Mouse (Mus musculus) spleen, adult 2 months (tissue): ENCODE results near the gene Nampt. TPM values are rescaled to one million over a fixed set of nuclear protein-coding genes. Genes with fewer than 3 reads are reported as not detected.

Source experiments
- DNase-seq, 2 experiments: peaks; one replicate each; pipeline versions ENCODE4 v3.0.0 to v3.0.0-alpha.2; 2012 to 2021; ENCODE audit warnings: low spot score in 2 of 2, low read depth in 1 of 2
- H3K27ac ChIP-seq: fragments of 200-500 bp; 2 replicates; pipeline ENCODE4 v1.5.1; 2012; ENCODE audit warnings: low read length, inconsistent platforms; ENCODE audit not compliant: insufficient read depth
- H3K27me3 ChIP-seq: fragments of 200-500 bp; 2 replicates; pipeline ENCODE4 v1.6.1; 2012; ENCODE audit warnings: mild to moderate bottlenecking, moderate library complexity, low read length, inconsistent platforms; ENCODE audit not compliant: control insufficient read depth, insufficient read depth
- H3K36me3 ChIP-seq: fragments of 200-500 bp; 2 replicates; pipeline ENCODE4 v1.6.1; 2012; ENCODE audit warnings: mild to moderate bottlenecking, low read length, inconsistent platforms; ENCODE audit not compliant: control insufficient read depth, insufficient read depth
- H3K4me1 ChIP-seq: fragments of 200-500 bp; 2 replicates; pipeline ENCODE4 v1.6.1; 2011; ENCODE audit warnings: inconsistent platforms; ENCODE audit not compliant: control insufficient read depth, insufficient read depth, insufficient read length
- H3K4me3 ChIP-seq: fragments of 200-500 bp; 2 replicates; pipeline ENCODE4 v1.5.1; 2011; ENCODE audit warnings: mild to moderate bottlenecking, inconsistent platforms; ENCODE audit not compliant: insufficient read depth, insufficient read length; ENCODE audit errors: extremely low read depth
- CTCF ChIP-seq: fragments of 200-500 bp; IDR thresholded peaks from 2 replicates; pipeline ENCODE4 v1.5.1; 2011; ENCODE audit warnings: mild to moderate bottlenecking, inconsistent platforms; ENCODE audit not compliant: insufficient read depth, insufficient read length, insufficient replicate concordance; ENCODE audit errors: extremely low read depth
- POLR2A ChIP-seq: fragments of 200-500 bp; IDR thresholded peaks from 2 replicates; pipeline ENCODE4 v1.6.1; 2011; ENCODE audit warnings: low read depth, low read length, inconsistent platforms
- WGBS: fragments of 180-500 bp; shearing (Covaris S2); methylation state at CpG from one replicate; pipeline ENCODE4 v1.1.7; 2018; 5-methylcytosine and 5-hydroxymethylcytosine counted together
- polyA plus RNA-seq: library from polyadenylated mRNA; depleted of rRNA; stranded (reverse); fragments of >200 nt; gene quantifications from 2 replicates; pipeline ENCODE4 v1.2.3, GENCODE M21; 2012

The Nampt gene
- polyA plus RNA-seq, 1 experiment = 8.0 TPM

- DNase-seq = no peak
- no peak overlapping the region for H3K27ac ChIP-seq
- TF ChIP-seq POLR2A (no peak), CTCF (no peak)
- H3K4me1 ChIP-seq = no peaks in the 10 kb centered on the region
- WGBS = 82% methylated on average over 1 of the region's 1 CpGs
- no peaks in the 10 kb centered on the region for H3K27me3 ChIP-seq
- H3K4me3 ChIP-seq = no peak overlapping the region
- H3K36me3 ChIP-seq = no peaks in the 10 kb centered on the region
Observed at GRCm38 (mm10) chr12:32805559-32805958, 13.8 kb upstream of the Nampt start.

GRCm38 (mm10) chr12:32819823-32820605, 669 bp downstream of the Nampt start:
- WGBS = under 1% methylated on average over 58 of the region's 80 CpGs
- H3K4me3 ChIP-seq = peak overlapping the region; percentile 82
- H3K36me3 ChIP-seq = peaks cover 3% of the 10 kb centered on the region; the same call in 1 of the 2 replicates
- no peak for TF ChIP-seq CTCF
- no peak for TF ChIP-seq POLR2A
- H3K27me3 ChIP-seq = peaks cover 2% of the 10 kb centered on the region; the same call in 1 of the 2 replicates
- no peaks in the 10 kb centered on the region; the same call in 1 of the 2 replicates for H3K4me1 ChIP-seq
- H3K27ac ChIP-seq = peak overlapping the region; percentile 96
- peak; percentile 92 to 98 for DNase-seq

GRCm38 (mm10) chr12:32820688-32821503, 1.6 kb downstream of the Nampt start:
- TF ChIP-seq POLR2A (no peak), CTCF (no peak)
- Histone ChIP-seq H3K4me3 (peak overlapping the region; percentile 82), H3K36me3 (peaks cover 3% of the 10 kb centered on the region; the same call in 1 of the 2 replicates), H3K27me3 (peaks cover 2% of the 10 kb centered on the region; the same call in 1 of the 2 replicates), H3K27ac (peak overlapping the region; percentile 96), H3K4me1 (no peaks in the 10 kb centered on the region; the same call in 1 of the 2 replicates)
- DNase-seq = peak; percentile 50 to 66
- under 1% methylated on average over 46 of the region's 49 CpGs for WGBS

GRCm38 (mm10) chr12:32821504-32822011, 2.2 kb downstream of the Nampt start:
- no peak for DNase-seq
- H3K27ac ChIP-seq = peak overlapping the region; percentile 46; the same call in 1 of the 2 replicates
- H3K4me1 ChIP-seq = no peaks in the 10 kb centered on the region; the same call in 1 of the 2 replicates
- H3K4me3 ChIP-seq = peak overlapping the region; percentile 82
- TF ChIP-seq CTCF (no peak), POLR2A (no peak)
- H3K36me3 ChIP-seq = peaks cover 3% of the 10 kb centered on the region; the same call in 1 of the 2 replicates
- WGBS = 43% methylated on average over 2 of the region's 2 CpGs
- H3K27me3 ChIP-seq = peaks cover 2% of the 10 kb centered on the region; the same call in 1 of the 2 replicates

GRCm38 (mm10) chr12:32822066-32822465, 2.7 kb downstream of the Nampt start:
- TF ChIP-seq CTCF (no peak), POLR2A (no peak)
- H3K4me3 ChIP-seq = no peak overlapping the region
- no peaks in the 10 kb centered on the region; the same call in 1 of the 2 replicates for H3K4me1 ChIP-seq
- peaks cover 3% of the 10 kb centered on the region; the same call in 1 of the 2 replicates for H3K36me3 ChIP-seq
- H3K27ac ChIP-seq = no peak overlapping the region
- DNase-seq = no peak
- peaks cover 2% of the 10 kb centered on the region; the same call in 1 of the 2 replicates for H3K27me3 ChIP-seq
- 86% methylated on average over 4 of the region's 4 CpGs for WGBS

- Histone ChIP-seq H3K27ac (no peak overlapping the region), H3K36me3 (peaks cover 3% of the 10 kb centered on the region; the same call in 1 of the 2 replicates), H3K4me1 (peaks cover 4% of the 10 kb centered on the region; the same call in 1 of the 2 replicates), H3K27me3 (peaks cover 2% of the 10 kb centered on the region; the same call in 1 of the 2 replicates), H3K4me3 (no peak overlapping the region)
- DNase-seq = no peak
- WGBS = 94% methylated on average over 6 of the region's 6 CpGs
- TF ChIP-seq POLR2A (no peak), CTCF (no peak)
Observed at GRCm38 (mm10) chr12:32824586-32824985, 5.2 kb downstream of the Nampt start.
